Mouse (Mus musculus) left cerebral cortex, postnatal 14 days (tissue): Measurements from ENCODE around the gene Csmd2. TPM values are rescaled to one million over a fixed set of nuclear protein-coding genes. Genes with fewer than 3 reads are reported as not detected.
"Not testable (repeated sequence)": the region's sequence is repeated elsewhere in the genome, so short reads cannot be mapped to it uniquely, and the experiment has no call there.

Experiments
- DNase-seq, 2 experiments: peaks; one replicate each; pipeline ENCODE4 v3.0.0; 2021 to 2022; ENCODE audit warnings: low spot score in 2 of 2, mixed read lengths in 1 of 2
- intact Hi-C: fragments of 180-260 bp; cut with DNase I; formaldehyde crosslinking; loops from one replicate; pipeline ENCODE4 v1.15.1; 2025
- total RNA-seq, 2 experiments: library from RNA; stranded (reverse); gene quantifications; 2 replicates each; pipeline ENCODE4 v1.2.3; 2021

Csmd2 gene
- total RNA-seq, 2 experiments from 2014 or later, result 56.9 to 61.3 TPM

DNA sequence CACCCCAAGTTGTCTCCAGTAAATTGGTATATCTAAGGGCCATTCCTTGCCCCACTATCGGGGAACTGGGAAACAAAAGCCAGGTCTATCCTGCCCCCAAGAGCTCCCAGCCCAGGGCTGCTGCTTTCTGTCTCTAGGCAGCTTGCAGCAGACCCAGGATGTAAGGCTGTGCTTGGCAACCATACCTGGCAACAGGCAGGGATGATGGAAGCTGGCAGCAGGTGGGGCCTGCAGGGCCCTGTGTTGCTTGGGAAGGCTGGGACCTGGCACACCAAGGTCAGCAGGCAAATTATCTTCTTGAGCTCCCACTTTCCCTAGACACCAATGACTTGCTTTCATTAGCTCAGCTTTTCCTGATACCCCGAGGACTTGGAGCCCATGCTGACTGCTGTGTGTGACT is 31.8 kb downstream of the Csmd2 start:
- intact Hi-C loops, result no loop called here

DNA sequence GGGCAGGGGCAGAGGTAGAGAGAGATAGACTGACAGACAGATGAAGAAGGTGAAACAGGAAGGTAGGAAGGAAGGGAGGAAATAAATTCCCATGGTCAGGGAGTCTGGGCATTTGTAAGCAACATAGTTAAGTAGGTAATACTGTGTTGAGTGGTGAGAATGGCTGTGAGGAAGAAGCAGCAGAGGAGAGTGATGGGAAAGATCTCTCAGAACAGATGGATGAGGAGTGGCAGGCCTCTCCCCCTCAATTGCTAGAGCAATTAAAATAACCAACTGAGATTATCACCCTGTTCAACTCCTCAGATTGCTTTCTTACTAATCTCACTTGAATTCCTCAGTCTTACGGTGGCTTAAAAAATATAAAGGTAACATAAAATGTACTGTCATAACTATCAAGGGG is 40.6 kb downstream of the Csmd2 start:
- intact Hi-C loops, result no loop called here
- no peak for DNase-seq

More for the DNA sequence above, 31.8 kb downstream of the Csmd2 start:
- peak in 1 of 2 experiments; percentile 25 for DNase-seq

DNA sequence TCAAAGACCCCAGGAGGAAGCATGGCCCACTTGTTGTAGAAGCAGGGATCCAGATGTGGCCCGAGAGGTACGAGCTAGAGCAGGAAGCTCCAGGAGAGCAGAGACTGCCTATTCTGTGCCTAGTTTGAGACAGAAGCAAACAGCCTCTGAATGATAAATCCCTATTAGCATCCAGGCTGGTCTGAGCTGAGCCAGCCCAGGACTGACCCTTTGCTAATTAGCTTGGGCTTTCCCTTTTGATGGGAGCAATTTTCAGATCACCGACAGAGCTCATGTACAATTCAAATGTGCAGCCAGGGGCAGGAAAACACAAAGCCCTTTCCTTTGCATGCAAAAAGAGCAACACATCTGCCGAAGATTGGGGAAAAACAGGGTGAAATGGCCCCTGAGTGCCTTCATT is 54.2 kb downstream of the Csmd2 start:
- intact Hi-C loops, result no loop called here
- no peak for DNase-seq

DNA sequence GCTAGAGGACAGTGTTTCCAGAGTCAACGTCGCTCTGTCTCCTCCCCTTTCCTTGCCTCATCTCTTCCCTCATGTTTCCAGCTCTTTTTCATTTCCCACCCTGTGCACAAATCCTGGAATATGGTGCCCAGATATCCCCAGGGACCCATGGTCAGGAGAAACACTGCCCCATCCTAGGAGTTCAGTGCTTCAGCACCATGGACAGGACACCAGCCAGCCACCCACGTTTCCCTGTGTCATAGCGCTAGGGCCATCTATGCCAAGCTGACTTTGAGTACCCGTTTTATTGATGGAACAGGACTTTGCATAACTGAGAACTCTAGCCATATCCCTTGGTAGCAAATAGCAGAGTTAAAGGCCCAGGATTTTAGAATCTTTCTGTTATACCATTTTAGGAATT is 55.0 kb downstream of the Csmd2 start:
- intact Hi-C loops, result no loop called here
- DNase-seq, result no peak

DNA sequence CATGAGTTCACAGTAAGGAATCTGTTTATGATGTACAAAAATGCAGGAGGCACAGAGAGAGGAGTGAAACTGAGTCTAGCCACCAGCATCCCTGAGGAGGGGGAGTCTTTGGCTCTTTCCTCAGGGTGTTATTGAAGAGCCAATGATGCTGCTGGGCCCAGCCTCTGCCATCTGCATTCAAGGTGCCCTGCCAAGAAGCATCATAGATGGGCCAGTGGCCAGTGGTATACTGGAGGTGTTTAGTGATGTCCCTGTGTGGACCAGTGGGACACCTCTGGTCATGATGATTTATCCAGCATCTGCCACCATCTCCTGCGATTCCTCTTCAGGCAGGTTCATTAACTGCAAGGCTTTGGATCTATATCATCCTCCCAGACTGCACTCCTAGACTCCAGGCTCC is 61.1 kb downstream of the Csmd2 start:
- intact Hi-C loops, result no loop called here
- DNase-seq, result no peak

DNA sequence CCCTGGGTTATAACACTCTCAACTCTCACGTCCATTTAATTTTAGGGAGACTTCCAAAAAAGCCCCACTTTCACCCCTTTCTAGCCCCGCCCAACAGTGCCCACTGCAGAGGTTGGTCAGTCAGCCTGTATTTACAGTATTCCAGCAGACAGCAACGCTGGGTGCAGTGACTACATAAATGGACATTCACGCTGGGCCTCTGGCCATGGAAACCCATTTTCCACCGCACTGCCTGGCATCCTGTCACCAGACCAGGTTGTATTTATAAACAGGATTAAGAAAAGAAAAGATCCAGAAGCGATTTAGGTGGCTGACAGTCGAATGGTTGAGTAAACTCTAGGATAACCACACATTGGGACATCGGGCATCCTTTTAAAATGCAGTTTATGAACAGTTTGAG is 65.0 kb downstream of the Csmd2 start:
- intact Hi-C loops, result no loop called here
- DNase-seq, result no peak

DNA sequence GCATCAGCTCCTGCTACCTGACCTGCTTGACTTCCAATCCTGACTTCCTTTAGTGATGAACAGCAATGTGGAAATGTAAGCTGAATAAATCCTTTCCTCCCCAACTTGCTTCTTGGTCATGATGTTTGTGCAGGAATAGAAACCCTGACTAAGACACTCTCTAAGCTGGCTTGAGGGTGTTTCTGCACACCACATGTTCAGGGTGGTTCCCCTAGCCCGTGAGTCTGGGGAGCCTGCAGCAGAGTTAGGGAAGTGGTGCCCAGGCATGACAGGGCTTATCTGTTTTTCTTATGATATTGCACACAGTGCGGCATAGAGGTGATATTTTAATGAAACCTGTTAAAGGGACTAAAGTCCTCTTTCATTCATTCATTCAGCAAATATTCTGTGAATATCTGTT is 73.6 kb downstream of the Csmd2 start:
- DNase-seq, intact Hi-C loops: not testable (repeated sequence)

DNA sequence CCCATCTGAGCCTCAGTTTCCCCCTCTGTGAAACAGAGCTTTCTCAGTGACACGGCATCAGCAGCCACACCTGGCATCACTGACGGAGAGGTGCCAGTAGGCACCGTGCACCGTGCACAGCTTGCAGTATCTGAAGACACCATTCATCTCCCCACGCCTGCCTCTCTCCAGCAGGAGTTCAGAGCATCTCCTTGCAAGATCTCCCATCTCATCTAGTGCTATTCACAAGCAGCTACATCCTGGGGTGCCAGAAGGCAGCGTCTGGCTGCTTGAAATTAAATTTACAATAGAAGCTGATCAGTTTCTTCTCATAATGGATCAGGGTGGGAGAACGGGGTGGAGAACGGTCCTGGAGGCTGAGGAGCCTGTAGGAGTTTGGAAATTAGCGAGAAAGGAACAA is 79.5 kb downstream of the Csmd2 start:
- intact Hi-C loops, result no loop called here
- no peak for DNase-seq

DNA sequence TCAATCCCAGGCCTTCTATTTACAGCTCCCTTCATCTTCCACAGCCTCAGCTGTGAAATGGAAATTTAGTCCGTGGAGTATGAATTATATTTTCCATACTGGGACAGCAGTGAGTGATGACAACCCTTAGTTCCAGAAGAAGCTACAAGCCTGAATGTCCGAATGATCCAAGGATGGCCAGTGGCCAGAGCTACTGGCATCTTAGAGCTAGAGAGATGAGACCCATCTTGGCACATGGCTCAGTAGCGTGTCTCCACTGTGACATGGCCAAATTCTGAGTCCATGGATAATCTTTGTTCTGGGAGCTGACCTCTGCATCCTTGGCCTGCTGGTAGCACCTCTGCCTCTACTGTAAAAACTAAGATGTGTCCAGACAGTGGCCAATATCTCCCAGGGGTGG is 96.8 kb downstream of the Csmd2 start:
- intact Hi-C loops, result no loop called here
- no peak for DNase-seq

DNA sequence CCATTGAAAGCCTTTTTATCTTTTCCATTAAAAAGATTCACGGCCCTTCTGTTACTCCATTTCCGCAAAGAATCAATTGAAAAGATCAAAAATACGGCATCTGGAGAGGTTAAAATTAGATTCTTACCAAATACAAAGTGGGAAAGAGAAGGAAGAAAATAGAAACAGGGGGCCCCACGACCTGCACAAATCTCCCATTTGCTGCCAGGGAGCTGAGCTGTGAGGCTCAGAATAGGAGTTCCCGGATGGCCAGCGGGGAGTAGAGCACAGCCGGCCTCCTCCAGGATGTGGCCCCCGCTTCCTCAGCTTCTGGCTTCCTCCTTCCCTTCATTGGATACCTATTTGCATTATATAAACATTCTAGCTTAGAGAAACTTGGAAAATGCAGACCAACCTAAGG is 97.4 kb downstream of the Csmd2 start:
- intact Hi-C loops, result no loop called here
- peak; percentile 39 to 70 for DNase-seq

DNA sequence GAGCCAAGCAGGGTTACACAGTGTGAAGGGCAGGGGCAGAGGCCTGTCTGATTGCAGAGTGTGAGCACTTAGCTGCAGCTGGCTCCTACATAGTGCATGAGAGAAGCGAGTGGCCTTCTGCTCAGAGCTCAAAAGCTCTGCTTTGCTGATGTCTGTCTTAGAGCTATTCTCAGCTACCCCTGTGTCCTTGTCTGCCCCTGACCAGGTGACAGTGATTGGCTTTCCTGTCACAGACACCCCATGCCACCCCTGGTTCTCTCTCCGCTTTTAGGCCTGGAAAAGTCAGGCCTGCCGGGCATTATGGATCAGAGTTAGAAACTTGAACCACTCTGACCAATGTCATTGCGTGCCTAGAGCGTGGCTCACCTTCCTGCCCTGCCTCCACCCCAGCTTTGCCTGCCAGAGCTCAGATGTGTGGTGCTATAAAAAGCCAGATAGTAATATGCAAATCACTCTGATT is 99.5 kb downstream of the Csmd2 start:
- DNase-seq, result no peak
- intact Hi-C loops, result no loop called here

DNA sequence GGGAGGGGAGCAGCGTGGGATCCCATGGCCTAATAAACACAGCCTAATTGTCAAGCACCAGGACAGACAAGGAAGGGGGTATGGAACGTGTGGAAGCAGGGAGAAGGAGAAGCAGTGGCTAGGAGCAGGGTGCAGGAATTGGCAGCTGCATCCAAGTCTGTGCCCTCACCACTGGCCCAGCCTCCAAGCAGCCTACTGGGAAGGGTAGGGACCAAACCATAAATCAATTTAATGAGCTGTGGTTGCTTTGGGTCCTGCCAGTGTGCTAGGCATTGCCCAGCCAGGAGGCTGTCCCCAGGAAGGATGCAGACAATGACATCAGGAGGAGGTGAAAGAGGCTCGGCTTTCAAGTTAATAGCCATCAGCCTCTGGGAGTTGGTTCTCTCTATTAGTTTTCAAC is 100.0 kb downstream of the Csmd2 start:
- intact Hi-C loops, result no loop called here
- no peak for DNase-seq

DNA sequence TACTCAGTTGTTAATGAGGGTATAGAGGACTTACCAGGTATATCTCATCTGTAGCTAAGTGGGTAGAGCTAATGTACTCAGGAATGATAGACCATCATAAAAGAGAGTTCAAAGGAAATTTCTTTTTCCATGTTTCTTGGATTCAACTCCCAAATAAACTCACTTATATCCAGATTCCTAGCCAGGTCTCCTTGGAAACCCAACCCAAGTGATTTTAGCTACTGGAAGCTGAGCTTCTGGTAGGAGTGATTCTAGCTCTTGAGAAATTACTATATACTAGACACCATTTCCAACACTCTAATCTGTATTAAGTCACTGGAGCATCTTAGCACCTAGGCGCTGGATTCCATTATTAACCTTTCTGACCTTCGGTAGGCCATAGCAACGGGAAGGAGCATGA is 100.6 kb downstream of the Csmd2 start:
- intact Hi-C loops, result no loop called here
- DNase-seq, result peak in 1 of 2 experiments; percentile 50

DNA sequence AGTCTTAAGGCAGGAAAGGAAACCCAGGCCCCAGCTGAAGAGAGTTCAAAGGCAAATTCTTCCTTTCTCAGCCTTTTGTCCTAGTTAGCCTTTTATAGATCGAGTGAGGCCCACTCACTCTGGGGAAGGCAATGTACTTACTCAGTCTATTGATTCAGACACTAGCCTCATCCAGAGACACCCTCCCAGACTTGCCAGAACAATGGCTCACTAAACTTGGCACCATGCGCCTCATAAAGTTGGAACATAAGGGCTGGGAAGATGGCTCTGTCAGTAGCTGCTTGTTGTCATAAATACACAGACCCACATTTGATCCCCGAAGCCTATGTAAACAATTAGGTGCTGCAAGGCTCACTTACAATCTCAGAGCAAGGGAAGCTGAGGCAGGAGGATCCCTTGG is 104.3 kb downstream of the Csmd2 start:
- DNase-seq, result no peak

DNA sequence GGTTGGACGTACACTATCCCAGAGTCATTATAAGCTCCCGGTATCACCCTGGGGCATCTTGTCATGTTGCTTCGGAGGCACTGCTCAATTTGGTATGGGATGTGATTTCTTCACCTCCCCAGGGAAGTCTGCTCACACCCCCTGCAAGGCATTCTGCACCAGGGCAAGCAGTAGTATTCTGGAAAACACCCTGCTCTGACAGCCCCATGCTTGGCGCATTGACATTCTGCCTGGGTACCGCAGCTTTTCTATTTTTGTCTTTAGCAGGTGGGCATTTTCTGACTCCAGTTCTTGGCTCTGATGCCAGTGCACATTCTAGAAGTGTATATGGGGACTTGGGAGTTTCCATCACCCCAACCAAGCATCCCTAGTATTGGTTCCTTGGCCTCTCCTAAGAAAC is 111.9 kb downstream of the Csmd2 start:
- DNase-seq, result no peak
- intact Hi-C loops, result no loop called here

More for the DNA sequence above, 104.3 kb downstream of the Csmd2 start:
- intact Hi-C loops, result no loop called here

DNA sequence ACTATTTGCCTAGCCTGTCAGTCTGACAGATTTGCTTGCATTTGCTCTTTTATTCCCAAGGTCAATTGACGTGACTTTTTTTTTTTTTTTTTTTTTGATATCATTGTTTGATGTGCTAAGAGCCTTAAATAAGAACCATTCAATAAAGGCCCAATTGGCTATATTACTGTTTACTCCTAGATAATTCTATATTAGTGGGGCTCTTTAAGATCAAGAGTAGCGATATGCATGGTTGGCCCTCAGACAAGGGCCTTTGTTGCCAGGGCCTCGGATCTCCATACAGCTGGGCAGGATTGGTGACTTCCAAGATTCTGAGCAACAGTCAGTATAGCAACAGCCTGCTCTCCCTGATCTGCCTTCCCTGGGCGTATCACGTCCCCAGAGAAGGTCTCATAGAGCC is 112.9 kb downstream of the Csmd2 start:
- no peak for DNase-seq

DNA sequence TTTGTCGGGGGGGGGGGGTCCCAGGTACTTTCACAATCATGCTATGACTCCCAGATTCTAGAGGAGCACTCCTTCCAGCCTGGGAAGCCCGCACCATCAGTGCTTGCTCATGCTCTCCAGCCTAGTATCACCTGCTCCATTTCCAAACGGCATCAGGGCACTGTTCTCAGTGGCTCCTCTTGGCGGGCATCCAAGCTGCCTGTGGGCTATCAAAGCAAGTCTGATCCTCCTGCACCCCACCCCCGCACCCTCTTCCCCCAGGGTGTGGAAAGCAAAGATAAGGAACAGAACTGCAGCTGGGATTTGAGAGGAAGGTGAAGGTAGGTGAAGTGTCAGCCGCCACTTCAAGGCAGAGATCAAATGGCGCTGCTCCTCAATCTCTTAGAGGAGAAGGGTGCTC is 128.7 kb downstream of the Csmd2 start:
- intact Hi-C loops, result no loop called here
- no peak for DNase-seq

More for the DNA sequence above, 112.9 kb downstream of the Csmd2 start:
- intact Hi-C loops, result no loop called here

DNA sequence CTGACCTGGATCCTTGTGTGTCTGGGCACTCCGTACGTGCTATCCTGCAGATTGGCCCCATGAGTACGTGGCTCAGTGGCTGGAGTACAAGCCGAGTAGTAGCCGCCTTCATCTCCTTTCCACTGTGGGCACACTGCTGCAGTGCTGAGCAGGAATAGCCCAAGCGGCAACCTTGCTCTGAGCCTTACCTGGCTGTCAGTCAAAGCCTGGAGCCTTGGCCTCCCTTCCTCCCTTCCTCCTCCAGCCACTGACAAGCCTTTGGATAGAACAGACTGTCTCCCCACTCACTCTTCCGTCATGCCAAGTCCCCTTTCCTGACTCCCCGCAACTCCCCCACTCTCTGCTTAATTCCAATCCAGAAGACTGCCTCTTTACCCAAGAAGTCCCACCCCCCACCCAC is 135.6 kb downstream of the Csmd2 start:
- no peak for DNase-seq
- intact Hi-C loops, result no loop called here

DNA sequence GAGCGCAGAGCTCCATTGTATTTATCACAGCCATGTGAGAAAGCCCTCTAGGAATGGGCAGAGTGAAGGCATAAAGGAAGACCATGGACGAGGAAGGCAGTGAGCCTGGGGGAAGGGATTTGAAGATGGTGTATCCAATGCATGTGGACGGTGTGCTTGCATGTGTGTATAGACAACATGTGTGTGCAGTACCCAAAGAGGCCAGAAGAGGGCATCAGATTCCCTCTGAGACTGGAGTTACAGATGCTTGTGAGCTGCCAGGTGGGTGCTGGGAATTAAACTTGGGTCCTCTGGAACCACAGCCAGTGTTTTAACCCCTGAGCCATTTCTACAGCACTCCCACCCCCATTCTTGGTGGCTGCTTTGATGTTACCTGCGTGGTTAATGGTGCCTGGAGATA is 137.1 kb downstream of the Csmd2 start:
- intact Hi-C loops, result no loop called here
- DNase-seq, result no peak

DNA sequence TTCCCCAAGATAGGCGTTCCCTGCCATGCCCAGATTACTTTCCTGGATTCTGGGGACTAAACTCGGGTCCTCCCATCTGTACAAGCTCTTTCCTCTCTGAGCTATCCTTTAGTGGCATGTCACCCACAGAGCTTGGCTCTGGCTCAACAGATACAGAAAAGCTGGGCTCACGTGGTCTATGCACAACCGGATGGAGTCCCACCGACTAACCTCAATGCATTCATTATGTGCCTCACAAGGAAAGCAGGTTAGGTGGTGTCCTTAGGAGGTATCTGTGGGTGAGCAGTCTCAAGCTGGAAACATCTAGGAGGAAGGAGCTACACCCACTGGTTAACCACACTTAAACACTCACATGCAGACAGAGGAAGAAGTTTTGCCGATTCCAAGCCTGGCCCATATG is 140.9 kb downstream of the Csmd2 start:
- intact Hi-C loops, result no loop called here
- DNase-seq, result peak; percentile 37 to 49

DNA sequence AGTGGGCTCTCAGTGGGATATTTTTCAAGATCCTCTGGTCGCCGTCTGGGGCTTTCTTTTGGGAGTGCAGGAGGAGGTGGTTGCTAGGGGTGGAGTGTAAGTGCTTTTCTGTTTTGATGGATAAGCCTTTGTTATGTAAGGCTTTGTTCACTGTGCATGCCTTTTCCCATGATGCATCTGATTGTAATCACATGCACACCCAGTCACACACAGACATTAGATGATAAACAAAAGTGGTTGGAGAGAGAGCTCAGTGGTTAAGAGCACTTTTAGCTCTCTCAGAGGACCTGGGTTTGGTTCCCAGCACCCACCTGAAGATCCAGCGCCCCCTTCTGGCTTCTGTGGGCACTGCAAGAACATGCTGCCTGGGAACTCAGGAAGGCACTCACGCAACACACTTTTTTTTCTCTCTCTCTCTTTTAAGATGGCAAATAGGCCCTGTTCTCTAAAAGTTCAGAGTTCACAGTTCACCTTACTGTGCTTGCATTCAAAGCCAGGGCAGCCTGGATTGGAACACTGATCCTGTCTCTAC is 143.0 kb downstream of the Csmd2 start:
- intact Hi-C loops, result no loop called here
- no peak for DNase-seq

DNA sequence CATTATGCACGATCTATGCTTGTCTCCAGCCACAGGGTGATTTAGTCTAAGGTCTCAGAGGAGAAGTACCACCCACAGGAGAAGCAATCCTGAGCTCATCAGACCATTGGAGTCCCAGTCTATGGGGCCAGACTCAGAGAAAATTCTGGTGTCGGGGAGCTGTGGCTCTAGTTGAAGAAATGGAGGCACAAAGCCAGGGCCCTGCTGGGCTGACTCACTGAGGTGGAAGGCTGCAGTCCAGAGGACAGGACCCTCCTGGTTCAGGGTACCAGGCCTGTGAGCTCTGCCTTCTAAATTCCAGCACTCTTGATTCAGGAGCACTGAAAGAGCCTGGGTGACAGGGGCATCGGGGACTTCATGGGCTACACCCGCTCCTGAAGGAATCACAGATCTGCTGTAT is 144.0 kb downstream of the Csmd2 start:
- DNase-seq, result no peak
- intact Hi-C loops, result no loop called here
